Mouse (Mus musculus): ENCODE data around the gene Olfr372.
"Not testable (repeated sequence)": the region's sequence is repeated elsewhere in the genome, so short reads cannot be mapped to it uniquely, and the experiment has no call there.

Olfr372 gene

GRCm38 (mm10) chr8:72040918-72041317 lies at the start of gene Olfr372:
Gene Olfr372, plus strand, starts transcription at chr8:72041218.
- not testable (repeated sequence) for DNase-seq (ENCODE audit: extremely low spot score, low read depth, low spot score)

GRCm38 (mm10) chr8:71999434-71999833 lies 41.6 kb upstream of the Olfr372 start:
- no peak for DNase-seq (ENCODE audit: extremely low spot score, low read depth, low spot score)

DNA sequence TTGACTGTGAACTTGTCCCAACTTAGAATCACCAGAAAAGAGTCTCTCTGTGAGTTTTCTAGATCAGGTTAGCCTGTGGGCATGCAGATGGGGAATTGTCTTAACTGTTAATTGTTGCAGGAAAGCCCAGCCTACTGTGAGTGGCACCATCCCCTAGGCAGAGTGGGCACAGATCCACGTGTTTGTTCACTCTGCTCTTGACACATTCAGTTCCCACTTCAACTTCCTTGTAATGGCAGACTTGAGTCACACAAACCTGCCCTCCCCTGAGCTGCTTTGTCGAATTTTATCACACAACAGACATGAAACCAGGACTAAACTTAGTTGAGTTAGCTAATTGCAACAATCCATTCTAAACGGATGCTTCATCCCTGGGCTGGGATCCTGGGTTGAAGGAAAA lies 40.8 kb upstream of the Olfr372 start:
- DNase-seq (ENCODE audit: extremely low spot score, low read depth, low spot score), result no peak

DNA sequence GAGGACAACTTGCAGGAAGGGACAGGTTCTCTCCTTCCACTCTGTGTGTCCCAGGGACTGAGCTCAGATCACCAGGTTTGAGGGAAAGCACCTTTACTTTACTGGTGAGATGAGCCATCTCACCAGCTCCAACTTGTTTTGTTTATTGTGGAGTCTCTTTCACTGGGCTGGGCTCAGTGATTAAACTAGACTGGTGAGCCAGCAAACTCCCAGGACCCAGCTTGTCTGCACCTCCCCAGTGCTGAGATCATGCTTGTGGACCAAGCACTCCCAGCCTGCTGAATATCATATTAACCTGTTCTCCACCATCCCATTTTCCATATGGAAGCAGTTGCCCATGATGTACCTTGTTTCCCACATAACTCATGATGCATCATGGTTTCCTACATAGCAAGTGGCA lies 38.1 kb upstream of the Olfr372 start:
- DNase-seq (ENCODE audit: extremely low spot score, low read depth, low spot score), result no peak

- DNase-seq (ENCODE audit: extremely low spot score, low read depth, low spot score), result no peak
Observed at GRCm38 (mm10) chr8:72005912-72006311, 35.1 kb upstream of the Olfr372 start.

DNA sequence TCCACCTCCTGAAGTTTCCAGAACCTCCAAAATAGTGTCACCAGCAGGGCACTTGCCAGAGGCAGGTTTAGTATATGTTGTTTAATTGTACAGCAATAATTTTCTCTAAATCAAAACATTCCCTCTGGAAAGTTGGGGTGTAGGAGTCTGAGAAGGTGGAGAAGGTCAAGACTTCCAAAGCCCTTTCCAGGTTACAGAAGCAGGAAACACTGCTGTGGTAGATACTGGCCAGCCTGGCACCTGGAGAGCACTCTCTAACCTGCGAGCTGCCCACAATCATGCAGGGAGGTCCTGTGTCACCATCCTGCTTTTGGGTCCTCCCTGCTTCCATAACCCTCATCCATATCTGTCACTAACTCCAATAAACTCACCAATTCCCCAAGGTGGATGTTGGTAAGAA lies 34.3 kb upstream of the Olfr372 start:
- no peak for DNase-seq (ENCODE audit: extremely low spot score, low read depth, low spot score)

GRCm38 (mm10) chr8:72008134-72008641 lies 32.8 kb upstream of the Olfr372 start:
- no peak for DNase-seq (ENCODE audit: extremely low spot score, low read depth, low spot score)

GRCm38 (mm10) chr8:72009473-72009872 lies 31.5 kb upstream of the Olfr372 start, which contains the start of gene Cyp4f18:
Gene Cyp4f18, minus strand, starts transcription at chr8:72009626.
- no peak for DNase-seq (ENCODE audit: extremely low spot score, low read depth, low spot score)

DNA sequence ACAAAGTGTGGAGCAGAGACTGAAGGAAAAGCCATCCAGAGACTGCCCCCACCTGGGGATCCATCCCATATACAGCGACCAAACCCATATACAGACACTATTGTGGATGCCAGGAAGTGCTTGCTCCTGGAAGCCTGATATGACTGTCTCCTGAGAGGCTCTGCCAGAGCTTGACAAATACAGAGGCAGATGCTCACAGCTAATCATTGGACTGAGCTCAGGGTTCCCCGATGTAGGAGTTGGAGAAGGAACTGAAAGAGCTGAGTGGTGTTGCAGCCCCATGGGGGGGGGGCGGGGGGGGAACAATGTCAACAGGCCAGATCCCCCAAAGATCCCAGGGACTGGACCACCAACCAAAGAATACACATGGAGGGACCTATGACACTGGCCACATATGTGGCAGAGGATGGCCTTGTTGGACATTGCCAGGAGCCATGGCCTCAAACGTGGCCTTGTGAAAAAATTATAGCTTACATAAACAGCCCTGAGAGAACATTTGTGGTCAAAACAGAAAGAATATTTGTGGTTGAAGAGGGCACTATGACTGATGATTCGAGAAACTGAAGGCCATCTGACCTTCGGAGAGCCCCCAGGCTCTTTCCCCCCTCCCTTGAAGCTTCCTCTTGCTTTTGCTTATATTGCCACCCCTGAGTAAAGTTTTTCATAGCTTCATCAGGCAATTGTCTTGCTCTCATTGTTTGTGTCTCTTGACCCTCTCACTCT lies 27.4 kb upstream of the Olfr372 start:
- not testable (repeated sequence) for DNase-seq (ENCODE audit: extremely low spot score, low read depth, low spot score)

GRCm38 (mm10) chr8:72017339-72017738 lies 23.7 kb upstream of the Olfr372 start:
- DNase-seq (ENCODE audit: extremely low spot score, low read depth, low spot score), result not testable (repeated sequence)

- DNase-seq (ENCODE audit: extremely low spot score, low read depth, low spot score), result no peak
Observed at GRCm38 (mm10) chr8:72018141-72018540, 22.9 kb upstream of the Olfr372 start.

DNA sequence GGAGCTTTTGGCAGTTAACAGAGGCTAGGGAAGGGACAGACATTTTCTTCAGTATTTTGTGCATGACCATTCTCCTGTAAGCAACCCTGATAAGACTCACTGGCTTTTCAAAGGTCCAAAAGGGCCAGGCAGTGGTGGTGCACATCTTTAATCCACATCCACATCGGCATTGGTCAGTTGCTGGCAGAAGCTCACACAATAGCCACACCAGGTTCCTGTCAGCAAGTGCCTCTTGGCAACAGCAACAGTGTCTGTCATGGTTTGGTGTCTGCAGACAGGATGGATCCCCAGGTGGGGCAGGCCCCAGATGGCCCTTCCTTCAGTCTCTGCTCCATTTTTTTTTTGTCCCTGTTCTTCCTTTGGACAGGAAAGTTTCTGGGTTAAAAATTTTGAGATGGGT lies 22.0 kb upstream of the Olfr372 start:
- not testable (repeated sequence) for DNase-seq (ENCODE audit: extremely low spot score, low read depth, low spot score)

DNA sequence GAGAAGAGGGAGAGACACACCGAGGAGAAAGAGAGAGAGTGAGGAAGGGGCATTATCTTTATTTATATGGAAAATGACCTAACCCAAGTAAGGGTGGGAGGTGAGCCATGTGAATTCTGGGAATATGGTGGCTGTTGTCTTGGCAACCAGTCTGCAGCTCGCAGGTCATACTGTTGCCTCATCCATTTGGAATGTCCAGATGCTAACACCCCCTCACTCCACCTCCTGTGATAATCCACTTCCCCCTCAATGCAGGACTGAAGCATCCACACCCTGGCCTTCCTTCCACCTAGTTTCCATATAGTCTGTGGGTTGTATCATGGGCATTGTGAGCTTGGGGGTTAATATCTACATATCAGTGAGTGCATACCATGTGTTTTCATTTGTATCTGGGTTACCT lies 21.2 kb upstream of the Olfr372 start:
- no peak for DNase-seq (ENCODE audit: extremely low spot score, low read depth, low spot score)

GRCm38 (mm10) chr8:72024886-72025285 lies 16.1 kb upstream of the Olfr372 start:
- not testable (repeated sequence) for DNase-seq (ENCODE audit: extremely low spot score, low read depth, low spot score)

GRCm38 (mm10) chr8:72032926-72033325 lies 8.1 kb upstream of the Olfr372 start:
- DNase-seq (ENCODE audit: extremely low spot score, low read depth, low spot score), result not testable (repeated sequence)

- no peak for DNase-seq (ENCODE audit: extremely low spot score, low read depth, low spot score)
Observed at GRCm38 (mm10) chr8:72042493-72042892, 1.5 kb downstream of the Olfr372 start.

- not testable (repeated sequence) for DNase-seq (ENCODE audit: extremely low spot score, low read depth, low spot score)
Observed at GRCm38 (mm10) chr8:72054633-72055032, 13.6 kb downstream of the Olfr372 start.

GRCm38 (mm10) chr8:72057643-72058042 lies 16.6 kb downstream of the Olfr372 start:
- not testable (repeated sequence) for DNase-seq (ENCODE audit: extremely low spot score, low read depth, low spot score)

DNA sequence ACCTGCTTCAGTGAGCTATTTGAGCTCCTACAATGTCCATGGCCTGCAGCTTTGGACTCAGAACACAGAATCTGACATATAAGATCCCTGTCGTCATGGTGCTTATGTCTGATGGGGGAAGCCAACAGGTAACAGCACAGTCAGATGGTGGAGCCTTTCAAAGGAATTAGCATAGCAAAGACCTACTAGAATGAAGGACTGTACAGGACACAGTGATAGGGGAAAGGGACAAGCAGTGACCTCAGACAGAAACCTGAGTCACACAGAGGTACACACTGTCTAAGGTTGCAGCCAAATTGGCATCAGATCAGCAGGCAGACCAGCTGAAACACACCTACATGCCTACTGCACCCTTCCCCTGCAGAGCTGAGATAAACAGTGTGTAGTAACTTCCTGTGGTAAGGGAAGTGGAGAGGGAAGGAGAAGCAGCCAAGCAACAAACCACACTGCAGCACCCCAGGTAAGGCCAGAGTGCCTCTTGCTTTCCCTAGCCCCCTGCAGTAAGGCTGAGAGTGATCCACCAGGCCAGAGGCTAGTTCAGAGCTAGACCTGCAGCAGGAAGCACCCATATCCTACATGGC lies 25.9 kb downstream of the Olfr372 start:
- not testable (repeated sequence) for DNase-seq (ENCODE audit: extremely low spot score, low read depth, low spot score)

GRCm38 (mm10) chr8:72082877-72083276 lies 41.9 kb downstream of the Olfr372 start, which contains the start of gene Olfr373:
Gene Olfr373, plus strand, starts transcription at chr8:72083177.
- not testable (repeated sequence) for DNase-seq (ENCODE audit: extremely low spot score, low read depth, low spot score)

DNA sequence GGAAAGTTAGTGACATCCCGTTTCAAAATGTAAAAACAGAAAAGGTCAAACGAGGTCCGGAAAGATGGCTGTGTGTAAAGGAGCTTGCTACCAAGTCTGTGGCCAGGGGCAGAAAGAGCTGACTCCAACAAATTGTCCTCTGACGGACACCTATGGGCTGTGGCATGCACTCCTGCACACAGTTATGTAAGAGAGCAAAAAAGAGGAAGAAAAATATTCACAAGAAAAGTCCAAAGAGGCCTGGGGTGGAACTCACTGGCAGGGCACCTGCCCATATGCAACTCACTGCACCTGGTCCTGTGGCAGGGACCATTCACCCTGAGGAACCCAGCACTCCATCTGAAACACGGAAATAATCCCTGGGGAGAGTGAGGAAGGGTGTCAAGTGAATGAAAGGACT lies 43.7 kb downstream of the Olfr372 start:
- no peak for DNase-seq (ENCODE audit: extremely low spot score, low read depth, low spot score)

- not testable (repeated sequence) for DNase-seq (ENCODE audit: extremely low spot score, low read depth, low spot score)
Observed at GRCm38 (mm10) chr8:72087611-72088010, 46.6 kb downstream of the Olfr372 start.
